ENCODE assay signal across 39 mouse cellular contexts in the genomic region with DNA sequence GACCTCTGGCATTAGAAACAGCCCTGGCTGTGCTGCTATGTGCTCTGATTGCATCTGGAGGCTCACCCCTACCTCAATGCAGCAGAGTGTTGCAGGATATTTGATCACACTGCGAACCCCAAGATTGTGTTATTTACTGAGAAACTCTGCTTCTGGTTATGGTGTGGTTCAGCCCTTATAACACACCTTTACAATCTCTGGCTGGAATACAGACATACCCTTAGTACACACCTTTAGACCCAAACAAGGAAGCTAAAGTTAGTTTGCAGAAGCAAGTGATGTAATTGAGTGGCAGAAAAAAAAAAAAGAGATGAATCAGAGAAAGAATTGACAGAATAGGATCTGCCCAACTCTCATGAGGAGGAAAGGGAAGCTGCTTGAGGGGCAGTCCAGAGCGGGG. TPM values are rescaled to one million over a fixed set of nuclear protein-coding genes. Genes with fewer than 3 reads are reported as not detected.
"Had no signal": no experiment of that assay in that cellular context is flagged by ENCODE, and none has a peak within 500 bp of the region (broad histone marks: within the 10 kb centered on the region; RNA-seq: fewer than 3 reads in every experiment).

No protein-coding gene starts in this region.

- DNase-seq: heart, postnatal 10 days; heart, postnatal 14 days; heart, postnatal 36 days; heart, postnatal 4 days; kidney, adult 11 months; kidney, adult 18-20 months; kidney, adult 2 months; kidney, adult 8-10 months; kidney, adult 9 months; kidney, postnatal 10 days; kidney, postnatal 14 days; kidney, postnatal 25 days; kidney, postnatal 36 days; kidney, postnatal 4 days; layer of hippocampus, adult 9-11 months; layer of hippocampus, postnatal 36 days had no signal

- H3K27me3 ChIP-seq: heart, embryonic 15.5 days; hindbrain, embryonic 12.5 days; hindbrain, embryonic 13.5 days; hindbrain, embryonic 15.5 days; kidney, embryonic 15.5 days had no signal

- H3K9ac ChIP-seq: heart, embryonic 12.5 days; heart, embryonic 13.5 days; heart, embryonic 15.5 days; hindbrain, embryonic 12.5 days; hindbrain, embryonic 13.5 days; hindbrain, embryonic 14.5 days; hindbrain, embryonic 15.5 days; kidney, embryonic 15.5 days had no signal

- H3K36me3 ChIP-seq: heart, embryonic 10.5 days; heart, embryonic 12.5 days; heart, embryonic 13.5 days; heart, embryonic 15.5 days; hindbrain, embryonic 10.5 days; hindbrain, embryonic 12.5 days; hindbrain, embryonic 15.5 days; kidney, embryonic 15.5 days had no signal

- H3K4me1 ChIP-seq: heart, embryonic 10.5 days; heart, embryonic 12.5 days; heart, embryonic 13.5 days; heart, embryonic 15.5 days; hindbrain, embryonic 12.5 days; hindbrain, embryonic 13.5 days; hindbrain, embryonic 15.5 days; kidney, embryonic 15.5 days had no signal

- H3K4me3 ChIP-seq: heart, embryonic 10.5 days; heart, embryonic 12.5 days; heart, embryonic 13.5 days; heart, embryonic 15.5 days; hindbrain, embryonic 10.5 days; hindbrain, embryonic 12.5 days; hindbrain, embryonic 13.5 days; hindbrain, embryonic 15.5 days; kidney, embryonic 15.5 days; layer of hippocampus, adult 2 months; left cerebral cortex, adult 2 months had no signal

- H3K4me2 ChIP-seq: heart, embryonic 11.5 days; heart, embryonic 12.5 days; heart, embryonic 13.5 days; heart, embryonic 15.5 days; hindbrain, embryonic 12.5 days; hindbrain, embryonic 13.5 days; hindbrain, embryonic 14.5 days; hindbrain, embryonic 15.5 days; kidney, embryonic 15.5 days had no signal

- H3K27ac ChIP-seq: heart, embryonic 10.5 days; heart, embryonic 13.5 days; heart, embryonic 15.5 days; hindbrain, embryonic 10.5 days; hindbrain, embryonic 12.5 days; hindbrain, embryonic 13.5 days; hindbrain, embryonic 14.5 days; hindbrain, embryonic 15.5 days; hindbrain, postnatal 0 days; kidney, embryonic 15.5 days; kidney, postnatal 0 days; layer of hippocampus, adult 2 months; left cerebral cortex, adult 2 months had no signal

- H3K9me3 ChIP-seq: heart, embryonic 10.5 days; heart, embryonic 12.5 days; heart, embryonic 13.5 days; heart, embryonic 15.5 days; hindbrain, embryonic 10.5 days; hindbrain, embryonic 12.5 days; hindbrain, embryonic 13.5 days; hindbrain, embryonic 15.5 days; kidney, embryonic 15.5 days had no signal

- ATAC-seq: hindbrain, embryonic 16.5 days; hindbrain, postnatal 0 days; inflammation-experienced regulatory T-cells, adult 6 months; intestine, embryonic 16.5 days had no signal

RNA-seq across cellular contexts. Expression of a gene that starts 33.2 kb away (rescaled TPM):
- total RNA-seq: heart, adult 8-10 months; heart, postnatal 10 days; heart, postnatal 25 days; heart, postnatal 36 days; hematopoietic stem cell, adult 5-6 weeks had no signal
- polyA plus RNA-seq: heart, embryonic 10.5 days; heart, embryonic 12.5 days; heart, postnatal 0 days; inflammation-experienced regulatory T-cells, adult 6 months; kidney, embryonic 14.5 days had no signal
